28 mouse cellular contexts compared by ENCODE assay signal in genomic region chr4:56719456-56719855, GRCm38 (mm10). TPM values are rescaled to one million over a fixed set of nuclear protein-coding genes. Genes with fewer than 3 reads are reported as not detected.
A peak's percentile ranks its signal among the peaks of the same experiment; 100 is the strongest.
DNase-seq lines count a peak whose midpoint lies in the region; ATAC-seq and TF ChIP-seq lines count a peak whose summit lies in the region.
"Had no signal": no experiment of that assay in that cellular context is flagged by ENCODE, and none has a peak within 500 bp of the region (broad histone marks: within the 10 kb centered on the region; RNA-seq: fewer than 3 reads in every experiment).

No protein-coding gene starts in this region.

- ATAC-seq in lung, embryonic 14.5 days (ENCODE audit: insufficient read depth) = peak; percentile 35; the same call in 1 of the 2 replicates
- ATAC-seq in heart, embryonic 12.5 days (ENCODE audit: insufficient number of reproducible peaks, low FRiP score) = peak; percentile 83
- ATAC-seq: CD4-positive, CD25-positive, alpha-beta regulatory T cell, adult 4 months had no signal

- H3K4me2 ChIP-seq in lung, embryonic 14.5 days = no peak overlapping the region
- H3K4me2 ChIP-seq in heart, embryonic 12.5 days = peak overlapping the region; percentile 40
- H3K4me2 ChIP-seq: hindbrain, embryonic 15.5 days; liver, embryonic 15.5 days; neural tube, embryonic 12.5 days had no signal

- no peak overlapping the region for H3K4me3 ChIP-seq in lung, embryonic 14.5 days (ENCODE audit: low read depth, low read length)
- H3K4me3 ChIP-seq in heart, embryonic 12.5 days = no peak overlapping the region
- H3K4me3 ChIP-seq: embryonic facial prominence, embryonic 10.5 days; forebrain, embryonic 10.5 days; hindbrain, embryonic 15.5 days; limb, embryonic 10.5 days; liver, embryonic 15.5 days; neural tube, embryonic 12.5 days had no signal

- intact Hi-C loops in heart, postnatal 10 days (cut with DNase I) = no loop called here

- H3K36me3 ChIP-seq in lung, embryonic 14.5 days (ENCODE audit: insufficient read depth) = no peaks in the 10 kb centered on the region
- no peaks in the 10 kb centered on the region for H3K36me3 ChIP-seq in heart, embryonic 12.5 days
- H3K36me3 ChIP-seq: embryonic facial prominence, embryonic 10.5 days; forebrain, embryonic 10.5 days; hindbrain, embryonic 15.5 days; limb, embryonic 10.5 days; liver, embryonic 15.5 days; neural tube, embryonic 12.5 days had no signal

- H3K27me3 ChIP-seq in lung, embryonic 14.5 days (ENCODE audit: insufficient read depth, low read length) = no peaks in the 10 kb centered on the region
- no peaks in the 10 kb centered on the region for H3K27me3 ChIP-seq in heart, embryonic 12.5 days (replicated peaks)
- H3K27me3 ChIP-seq: hindbrain, embryonic 15.5 days; liver, embryonic 15.5 days; neural tube, embryonic 12.5 days had no signal

- H3K9ac ChIP-seq in lung, embryonic 14.5 days = no peak overlapping the region
- no peak overlapping the region for H3K9ac ChIP-seq in heart, embryonic 12.5 days
- H3K9ac ChIP-seq: hindbrain, embryonic 15.5 days; liver, embryonic 15.5 days; neural tube, embryonic 12.5 days had no signal

- no peak overlapping the region for H3K27ac ChIP-seq in lung, embryonic 14.5 days (ENCODE audit: low read depth)
- peak overlapping the region; percentile 89 for H3K27ac ChIP-seq in heart, embryonic 12.5 days (ENCODE audit: poor library complexity, severe bottlenecking)
- H3K27ac ChIP-seq: embryonic facial prominence, embryonic 10.5 days; forebrain, embryonic 10.5 days; hindbrain, embryonic 15.5 days; limb, embryonic 10.5 days; liver, embryonic 15.5 days; macrophage; neural tube, embryonic 12.5 days had no signal

- H3K4me1 ChIP-seq in lung, embryonic 14.5 days (ENCODE audit: insufficient read depth) = no peaks in the 10 kb centered on the region
- H3K4me1 ChIP-seq in heart, embryonic 12.5 days (replicated peaks) = peaks cover 45% of the 10 kb centered on the region
- H3K4me1 ChIP-seq: embryonic facial prominence, embryonic 10.5 days; forebrain, embryonic 10.5 days; hindbrain, embryonic 15.5 days; limb, embryonic 10.5 days; liver, embryonic 15.5 days; neural tube, embryonic 12.5 days had no signal

- H3K9me3 ChIP-seq in lung, embryonic 14.5 days (ENCODE audit: low read depth, low read length) = no peaks in the 10 kb centered on the region
- no peaks in the 10 kb centered on the region for H3K9me3 ChIP-seq in heart, embryonic 12.5 days (replicated peaks)
- H3K9me3 ChIP-seq: embryonic facial prominence, embryonic 10.5 days; forebrain, embryonic 10.5 days; hindbrain, embryonic 15.5 days; limb, embryonic 10.5 days; liver, embryonic 15.5 days; neural tube, embryonic 12.5 days had no signal

- 55% methylated on average over 9 of the region's 9 CpGs for WGBS in lung, embryonic 14.5 days
- WGBS in heart, embryonic 12.5 days = 20% methylated on average over 9 of the region's 9 CpGs

- peak; percentile 17 for DNase-seq in adrenal gland, postnatal 10 days
- no peak for DNase-seq in adrenal gland, adult 8-10 months
- DNase-seq in lung, embryonic 14.5 days = no peak
- DNase-seq in lung, postnatal 36 days = no peak
- peak; percentile 48 to 63 for DNase-seq in heart, postnatal 10 days
- DNase-seq in right cerebral cortex, postnatal 14 days = no peak
- DNase-seq: cerebellum, adult 9-11 months; gastrocnemius, postnatal 25 days; kidney, adult 2 months; kidney, postnatal 10 days; liver; retina, postnatal 1 day; thymus, postnatal 14 days had no signal

- TF ChIP-seq CTCF in lung, embryonic 14.5 days (IDR thresholded peaks at IDR 0.05; ENCODE audit: low read depth) = no peak

RNA-seq across cellular contexts. Expression of gene Gm26657, which starts 20.4 kb away (rescaled TPM):
- total RNA-seq in adrenal gland, postnatal 10 days (2021) = not detected
- not detected for total RNA-seq in adrenal gland, adult 8-10 months (2022)
- polyA plus RNA-seq in lung, embryonic 14.5 days (2014; fragmentation: Nextera tagmentation; extraction: Ambion mirVana) = not detected in 2 replicates
- polyA plus RNA-seq in heart, embryonic 12.5 days (2016; fragmentation: Nextera tagmentation; extraction: Ambion mirVana) = not detected in 2 replicates
- not detected for total RNA-seq in heart, postnatal 10 days (2021)
- total RNA-seq: gastrocnemius, postnatal 25 days; hematopoietic stem cell, adult 5-6 weeks; layer of hippocampus, postnatal 25 days had no signal
- polyA plus RNA-seq: CD4-positive, CD25-positive, alpha-beta regulatory T cell, adult 4 months; cortical plate, adult 2 months; embryonic facial prominence, embryonic 10.5 days; forebrain, embryonic 10.5 days; hindbrain, embryonic 15.5 days; intestine, embryonic 14.5 days; kidney, adult 2 months; limb, embryonic 10.5 days; liver, embryonic 15.5 days; lung, embryonic 16.5 days; macrophage; neural tube, embryonic 12.5 days; spleen, adult 2 months had no signal

RNA-seq across cellular contexts. Expression of gene Actl7b, which starts 21.8 kb away (rescaled TPM):
- not detected for total RNA-seq in adrenal gland, postnatal 10 days (2021)
- under 1 TPM in 1 of 4 experiments, not detected in 3; 0.24 TPM for total RNA-seq in adrenal gland, adult 8-10 months (2022)
- polyA plus RNA-seq in lung, embryonic 14.5 days (2014; fragmentation: Nextera tagmentation; extraction: Ambion mirVana) = not detected in 2 replicates
- polyA plus RNA-seq in heart, embryonic 12.5 days (2016; fragmentation: Nextera tagmentation; extraction: Ambion mirVana) = not detected in 2 replicates
- total RNA-seq in heart, postnatal 10 days (2021) = not detected
- total RNA-seq: gastrocnemius, postnatal 25 days had no signal
- polyA plus RNA-seq: CD4-positive, CD25-positive, alpha-beta regulatory T cell, adult 4 months; embryonic facial prominence, embryonic 10.5 days; forebrain, embryonic 10.5 days; hindbrain, embryonic 15.5 days; intestine, embryonic 14.5 days; limb, embryonic 10.5 days; liver, embryonic 15.5 days; lung, embryonic 16.5 days; macrophage; neural tube, embryonic 12.5 days; spleen, adult 2 months had no signal

RNA-seq across cellular contexts. Expression of gene Actl7a, which starts 23.8 kb away (rescaled TPM):
- not detected for total RNA-seq in adrenal gland, postnatal 10 days (2021)
- not detected for total RNA-seq in adrenal gland, adult 8-10 months (2022)
- not detected in 2 replicates for polyA plus RNA-seq in lung, embryonic 14.5 days (2014; fragmentation: Nextera tagmentation; extraction: Ambion mirVana)
- not detected in 2 replicates for polyA plus RNA-seq in heart, embryonic 12.5 days (2016; fragmentation: Nextera tagmentation; extraction: Ambion mirVana)
- not detected for total RNA-seq in heart, postnatal 10 days (2021)
- total RNA-seq: gastrocnemius, postnatal 25 days; hematopoietic stem cell, adult 5-6 weeks; layer of hippocampus, postnatal 25 days had no signal
- polyA plus RNA-seq: CD4-positive, CD25-positive, alpha-beta regulatory T cell, adult 4 months; cortical plate, adult 2 months; embryonic facial prominence, embryonic 10.5 days; forebrain, embryonic 10.5 days; hindbrain, embryonic 15.5 days; intestine, embryonic 14.5 days; limb, embryonic 10.5 days; liver, embryonic 15.5 days; lung, embryonic 16.5 days; macrophage; neural tube, embryonic 12.5 days; spleen, adult 2 months had no signal

Comparison
In these comparisons a context has a peak if more than half of its experiments do, and no peak if none do; other contexts are left out.
1. DNase-seq: peak in adrenal gland, postnatal 10 days (single experiment) and heart, postnatal 10 days (2 of 2); none in adrenal gland, adult 8-10 months (single experiment), lung, embryonic 14.5 days (single experiment), lung, postnatal 36 days (single experiment) and right cerebral cortex, postnatal 14 days (single experiment).